Mouse (Mus musculus): ENCODE measurements around the gene Itprip. TPM values are rescaled to one million over a fixed set of nuclear protein-coding genes. Genes with fewer than 3 reads are reported as not detected.
A peak's percentile ranks its signal among the peaks of the same experiment; 100 is the strongest.
"Not testable (repeated sequence)": the region's sequence is repeated elsewhere in the genome, so short reads cannot be mapped to it uniquely, and the experiment has no call there.

The Itprip gene
- total RNA-seq, 2 experiments from 2014 or later, result 0.95 to 1.5 TPM

- no peak for DNase-seq (ENCODE audit: extremely low spot score in 1 of 2, low spot score in 2 of 2)
- intact Hi-C loops (cut with DNase I), result no loop called here
Measured at GRCm38 (mm10) chr19:47859180-47859579, 59.9 kb downstream of the Itprip start.

GRCm38 (mm10) chr19:47857957-47858942, 60.8 kb downstream of the Itprip start:
- intact Hi-C loops (cut with DNase I), result no loop called here
- no peak for TF ChIP-seq CTCF (IDR thresholded peaks at IDR 0.05)

More at GRCm38 (mm10) chr19:47859180-47859579, 59.9 kb downstream of the Itprip start:
- TF ChIP-seq CTCF (IDR thresholded peaks at IDR 0.05), result no peak
- no peak overlapping the region for H3K27ac ChIP-seq
- H3K4me3 ChIP-seq, result no peak overlapping the region

GRCm38 (mm10) chr19:47854796-47855783, 64.0 kb downstream of the Itprip start, which contains the start of gene Gsto1:
Gsto1 (plus strand) TSS chr19:47854970.
- Histone ChIP-seq H3K4me3 (peak within 1 kb of the TSS; percentile 87), H3K27ac (peak within 1 kb of the TSS; percentile 76)
- DNase-seq (ENCODE audit: extremely low spot score in 1 of 2, low spot score in 2 of 2), result peak; percentile 87 to 89
- no peak for TF ChIP-seq CTCF (IDR thresholded peaks at IDR 0.05)
- intact Hi-C loops (cut with DNase I), result no loop called here

More at GRCm38 (mm10) chr19:47857957-47858942, 60.8 kb downstream of the Itprip start:
- DNase-seq (ENCODE audit: extremely low spot score in 1 of 2, low spot score in 2 of 2), result no peak
- no peak overlapping the region for H3K4me3 ChIP-seq
- no peak overlapping the region for H3K27ac ChIP-seq

GRCm38 (mm10) chr19:47853951-47854795, 64.9 kb downstream of the Itprip start:
- TF ChIP-seq CTCF (IDR thresholded peaks at IDR 0.05), result peak; percentile 46
- peak overlapping the region; percentile 76 for H3K27ac ChIP-seq
- DNase-seq (ENCODE audit: extremely low spot score in 1 of 2, low spot score in 2 of 2), result no peak
- intact Hi-C loops (cut with DNase I), result no loop called here
- peak overlapping the region; percentile 87 for H3K4me3 ChIP-seq

- DNase-seq (ENCODE audit: extremely low spot score in 1 of 2, low spot score in 2 of 2), result no peak
- intact Hi-C loops (cut with DNase I), result no loop called here
- H3K4me3 ChIP-seq, result no peak overlapping the region
- TF ChIP-seq CTCF (IDR thresholded peaks at IDR 0.05), result no peak
- no peak overlapping the region for H3K27ac ChIP-seq
Measured at GRCm38 (mm10) chr19:47853053-47853452, 66.0 kb downstream of the Itprip start.

- intact Hi-C loops (cut with DNase I); DNase-seq (ENCODE audit: extremely low spot score in 1 of 2, low spot score in 2 of 2); H3K4me3 ChIP-seq; H3K27ac ChIP-seq: not testable (repeated sequence)
Measured at GRCm38 (mm10) chr19:47852131-47852530, 67.0 kb downstream of the Itprip start.

- Histone ChIP-seq H3K27ac (no peak overlapping the region), H3K4me3 (no peak overlapping the region)
- intact Hi-C loops (cut with DNase I), result no loop called here
- DNase-seq (ENCODE audit: extremely low spot score in 1 of 2, low spot score in 2 of 2), result no peak
- no peak for TF ChIP-seq CTCF (IDR thresholded peaks at IDR 0.05)
Measured at GRCm38 (mm10) chr19:47849735-47850134, 69.4 kb downstream of the Itprip start.

Small RNAs within 50 kb of the gene (microRNA-seq; reads per million reads assigned to microRNA genes)
- gene Gm22240, result 0 reads per million in 2 experiments

Other genes starting within 250 kb of the Itprip start
- gene Col17a1, start 227.2 kb downstream of the Itprip start, total RNA-seq (2021), result under 1 TPM; 0.20 to 0.35 TPM
- gene Sfr1, start 187.6 kb downstream of the Itprip start, total RNA-seq (2021), result 10 to 100 TPM; 87.4 to 88.6 TPM
- 10 to 100 TPM; 44.1 to 45.2 TPM for gene Gsto1, start 64.3 kb downstream of the Itprip start, total RNA-seq (2021)
- 1 to 10 TPM; 1.4 to 2.2 TPM for gene Gsto2, start 53.8 kb downstream of the Itprip start, total RNA-seq (2021)
- under 1 TPM; 0.30 to 0.66 TPM for gene Cfap43, start within 50 bp of the Itprip start, total RNA-seq (2021)
- gene Cfap58, start 18.4 kb upstream of the Itprip start, total RNA-seq (2021), result under 1 TPM; 0.27 to 0.30 TPM

Data from left cerebral cortex, adult 2 months (tissue).